Mouse (Mus musculus): Measurements from ENCODE around the gene Lcn12.

GRCm38 (mm10) chr2:25441067-25441466, 52.6 kb downstream of the Lcn12 start:
- TF ChIP-seq POLR2A (IDR thresholded peaks at IDR 0.05; ENCODE audit: extremely low read depth, insufficient read depth, low read length), result no peak
- no peak for TF ChIP-seq CTCF (IDR thresholded peaks at IDR 0.05; ENCODE audit: extremely low read depth, insufficient read depth, low read length)

Data from cortical plate, adult 2 months (tissue).